Mouse (Mus musculus) heart, embryonic 11.5 days (tissue): Measurements from ENCODE around the gene Nrde2. TPM values are rescaled to one million over a fixed set of nuclear protein-coding genes. Genes with fewer than 3 reads are reported as not detected.

ENCODE experiments used
- ATAC-seq: fragments of 200-750 bp; cut with Nextera tagmentation; replicated peaks from 2 replicates; pipeline ENCODE4 v1.8.0; 2017; ENCODE audit warnings: moderate library complexity; ENCODE audit not compliant: insufficient number of reproducible peaks, low FRiP score, low TSS enrichment
- H3K27ac ChIP-seq: fragments of 300-500 bp; sonication (generic); 2 replicates; pipeline ENCODE4 v1.5.1; 2014; ENCODE audit warnings: mild to moderate bottlenecking, low read depth, low read length
- H3K27me3 ChIP-seq: fragments of 300-500 bp; sonication (generic); 2 replicates; pipeline ENCODE4 v1.6.1; 2014; ENCODE audit warnings: mild to moderate bottlenecking, low read length, mixed read lengths; ENCODE audit not compliant: control insufficient read depth, insufficient read depth
- H3K36me3 ChIP-seq: fragments of 300-500 bp; sonication (generic); 2 replicates; pipeline ENCODE4 v1.6.1; 2014; ENCODE audit warnings: mild to moderate bottlenecking, low read length, moderate library complexity, mixed read lengths; ENCODE audit not compliant: control insufficient read depth, insufficient read depth
- H3K4me1 ChIP-seq: fragments of 300-500 bp; sonication (generic); 2 replicates; pipeline ENCODE4 v1.6.1; 2014; ENCODE audit warnings: low read length; ENCODE audit not compliant: control insufficient read depth, insufficient read depth
- H3K4me2 ChIP-seq: fragments of 300-500 bp; sonication (generic); 2 replicates; pipeline ENCODE4 v1.6.1; 2014; ENCODE audit warnings: mild to moderate bottlenecking, moderate library complexity
- H3K4me3 ChIP-seq: fragments of 300-500 bp; sonication (generic); 2 replicates; pipeline ENCODE4 v1.5.1; 2014; ENCODE audit warnings: low read depth, low read length
- H3K9ac ChIP-seq: fragments of 300-500 bp; sonication (generic); 2 replicates; pipeline ENCODE4 v1.6.1; 2014; ENCODE audit warnings: mild to moderate bottlenecking, low read depth, low read length, moderate library complexity
- H3K9me3 ChIP-seq: fragments of 300-500 bp; sonication (generic); replicated peaks from 2 replicates; pipeline ENCODE4 v1.6.1; 2016; ENCODE audit warnings: low read length; ENCODE audit not compliant: control insufficient read depth
- WGBS: fragments of 180-500 bp; shearing (Covaris S2); extraction: QIAGEN DNeasy Blood & Tissue Kit; methylation state at CpG from one replicate; pipeline ENCODE4 v1.1.7; 2014; ENCODE audit not compliant: insufficient replicate concordance; 5-methylcytosine and 5-hydroxymethylcytosine counted together
- polyA plus RNA-seq: library from polyadenylated mRNA; unstranded; fragments of >200 nt; fragmentation: Nextera tagmentation; extraction: Ambion mirVana; gene quantifications from 2 replicates; pipeline ENCODE4 v1.2.1, GENCODE M21; 2014

The Nrde2 gene
- polyA plus RNA-seq, 1 experiment from 2014 or later = 6.2 TPM

DNA sequence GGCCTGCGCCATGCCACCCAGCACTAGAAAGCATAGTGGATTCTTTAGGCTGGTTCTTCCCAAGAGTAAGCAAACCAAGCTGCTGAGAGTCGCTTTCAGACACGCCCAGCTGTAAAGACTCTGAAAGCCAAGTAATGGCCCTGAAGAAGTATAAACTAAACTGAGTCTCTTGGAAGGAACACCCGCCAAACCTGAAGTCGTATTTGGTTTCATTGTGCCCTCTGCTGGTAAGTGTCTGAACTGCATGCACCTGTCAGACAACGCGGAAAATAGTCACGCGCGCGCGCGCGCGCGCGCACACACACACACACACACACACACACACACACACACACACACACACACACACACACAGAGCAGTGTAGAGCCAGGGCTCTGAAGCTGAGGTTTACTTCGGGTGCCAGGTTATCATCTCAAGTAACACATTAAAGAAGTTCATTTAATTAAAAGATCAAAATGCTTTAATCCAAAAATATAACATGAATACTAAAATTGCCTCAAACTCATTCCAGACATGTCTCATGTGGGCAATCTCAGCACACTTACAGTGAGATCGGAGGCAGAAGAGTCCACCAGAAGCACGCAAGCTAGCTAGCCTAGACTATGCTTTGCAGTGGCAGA lies 53.1 kb downstream of the Nrde2 start:
- Histone ChIP-seq H3K9ac (no peak overlapping the region), H3K4me2 (peak overlapping the region; percentile 36; the same call in 1 of the 2 replicates), H3K9me3 (no peaks in the 10 kb centered on the region), H3K4me3 (no peak overlapping the region), H3K27ac (no peak overlapping the region), H3K4me1 (peaks cover 6% of the 10 kb centered on the region), H3K27me3 (no peaks in the 10 kb centered on the region), H3K36me3 (no peaks in the 10 kb centered on the region)
- no peak for ATAC-seq
- WGBS = 12% methylated on average over 20 of the region's 20 CpGs

DNA sequence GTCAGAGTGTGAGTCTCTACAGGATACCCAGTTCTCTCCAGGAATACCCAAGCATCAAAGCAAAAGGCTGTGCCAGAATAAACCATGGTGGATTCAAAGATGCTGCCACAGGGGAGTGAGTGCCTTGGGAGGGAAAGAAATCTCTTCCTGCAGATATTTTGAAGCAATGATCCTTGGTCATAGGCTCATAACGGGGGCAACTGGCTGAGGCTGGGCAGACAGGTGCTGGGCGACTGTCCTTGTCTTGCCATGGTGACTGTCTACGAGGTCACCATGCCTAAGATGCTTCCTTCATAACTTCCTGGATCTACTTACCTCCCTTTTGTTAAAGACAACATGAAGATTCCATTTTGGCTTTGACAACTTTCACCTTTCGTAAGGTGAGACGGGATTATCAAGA lies 54.9 kb downstream of the Nrde2 start:
- WGBS = 83% methylated on average over 5 of the region's 5 CpGs
- no peak overlapping the region for H3K4me2 ChIP-seq
- no peaks in the 10 kb centered on the region for H3K4me1 ChIP-seq
- no peaks in the 10 kb centered on the region for H3K27me3 ChIP-seq
- no peak overlapping the region for H3K9ac ChIP-seq
- H3K9me3 ChIP-seq = no peaks in the 10 kb centered on the region
- H3K36me3 ChIP-seq = no peaks in the 10 kb centered on the region
- ATAC-seq = no peak
- no peak overlapping the region for H3K27ac ChIP-seq
- no peak overlapping the region for H3K4me3 ChIP-seq

DNA sequence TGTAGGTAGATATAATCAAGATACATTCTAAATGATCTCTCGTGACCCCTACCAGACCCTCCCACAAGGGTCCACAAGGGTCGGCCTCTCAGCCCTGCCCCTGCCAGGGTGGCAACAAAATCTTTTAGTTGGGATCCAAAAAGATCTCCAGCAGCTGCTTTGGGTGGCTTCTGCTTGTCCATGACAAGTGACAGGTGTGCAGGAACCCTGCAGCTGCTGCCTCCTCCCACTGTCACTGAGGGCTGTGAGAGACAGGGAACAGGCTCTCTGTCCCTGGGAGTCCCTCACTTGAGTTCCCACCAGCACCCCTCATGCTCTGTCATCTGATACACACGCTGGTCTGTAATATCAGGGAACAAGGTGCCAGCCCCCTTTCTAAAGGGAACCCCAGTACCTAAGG lies 57.8 kb downstream of the Nrde2 start:
- WGBS = 65% methylated on average over 3 of the region's 3 CpGs
- Histone ChIP-seq H3K9me3 (no peaks in the 10 kb centered on the region), H3K27me3 (no peaks in the 10 kb centered on the region), H3K36me3 (no peaks in the 10 kb centered on the region), H3K4me3 (no peak overlapping the region), H3K9ac (no peak overlapping the region), H3K4me2 (no peak overlapping the region), H3K27ac (no peak overlapping the region), H3K4me1 (no peaks in the 10 kb centered on the region)
- no peak for ATAC-seq

DNA sequence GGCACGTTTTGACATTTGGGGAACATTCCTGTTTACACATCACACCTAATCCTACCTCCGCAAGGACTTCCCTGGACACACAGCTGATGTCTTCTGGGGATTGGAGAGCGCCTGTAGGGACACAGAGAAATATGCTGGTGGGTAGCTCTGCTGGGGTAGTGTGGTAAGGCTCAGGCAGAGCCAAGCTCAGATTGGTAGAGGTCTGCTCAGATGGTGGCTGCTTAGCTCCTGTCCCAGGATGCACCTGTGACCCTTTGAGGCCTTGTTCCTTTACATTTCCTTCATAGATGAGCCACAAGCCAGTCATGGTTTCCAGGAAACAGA lies 58.8 kb downstream of the Nrde2 start:
- no peaks in the 10 kb centered on the region for H3K36me3 ChIP-seq
- ATAC-seq = no peak
- no peaks in the 10 kb centered on the region for H3K27me3 ChIP-seq
- H3K4me2 ChIP-seq = no peak overlapping the region
- WGBS = 60% methylated on average over 3 of the region's 3 CpGs
- no peaks in the 10 kb centered on the region for H3K9me3 ChIP-seq
- no peak overlapping the region for H3K9ac ChIP-seq
- no peaks in the 10 kb centered on the region for H3K4me1 ChIP-seq
- no peak overlapping the region for H3K4me3 ChIP-seq
- no peak overlapping the region for H3K27ac ChIP-seq

DNA sequence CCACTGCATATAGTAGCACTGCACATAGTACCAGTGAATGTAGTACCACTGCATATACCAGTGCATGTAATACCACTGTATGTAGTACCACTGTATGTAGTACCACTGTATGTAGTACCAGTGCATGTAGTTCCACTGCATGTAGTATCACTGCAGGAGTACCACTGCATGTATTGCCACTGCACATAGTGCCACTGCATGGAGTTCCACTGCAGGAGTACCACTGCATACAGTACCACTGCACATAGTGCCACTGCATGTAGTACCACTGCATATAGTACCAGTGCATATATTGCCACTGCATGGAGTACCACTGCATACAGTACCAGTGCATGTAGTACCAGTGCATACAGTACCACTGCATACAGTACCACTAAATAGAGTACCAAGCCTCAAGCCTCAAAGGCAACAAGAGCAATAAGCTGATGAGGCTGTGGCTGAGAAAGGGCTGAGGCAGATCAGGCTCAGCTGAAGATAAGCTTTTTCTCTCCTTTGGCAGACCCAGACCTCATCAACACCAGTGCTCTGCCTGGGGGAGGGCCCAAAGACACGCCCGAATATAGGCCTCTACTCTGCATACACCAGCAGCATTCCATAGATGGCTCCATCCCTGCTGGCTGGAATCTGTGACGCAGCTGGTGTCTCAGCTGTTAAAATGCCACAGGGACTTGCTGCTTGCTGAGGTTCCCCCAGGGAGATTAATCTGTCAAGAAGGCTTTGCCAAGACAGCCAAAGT lies 59.3 kb downstream of the Nrde2 start:
- H3K4me3 ChIP-seq = no peak overlapping the region
- no peaks in the 10 kb centered on the region for H3K9me3 ChIP-seq
- WGBS = 39% methylated on average over 3 of the region's 3 CpGs
- no peaks in the 10 kb centered on the region for H3K36me3 ChIP-seq
- no peak overlapping the region for H3K9ac ChIP-seq
- H3K27ac ChIP-seq = no peak overlapping the region
- no peak overlapping the region for H3K4me2 ChIP-seq
- no peaks in the 10 kb centered on the region for H3K4me1 ChIP-seq
- ATAC-seq = no peak; the same call in 1 of the 2 replicates
- H3K27me3 ChIP-seq = no peaks in the 10 kb centered on the region

DNA sequence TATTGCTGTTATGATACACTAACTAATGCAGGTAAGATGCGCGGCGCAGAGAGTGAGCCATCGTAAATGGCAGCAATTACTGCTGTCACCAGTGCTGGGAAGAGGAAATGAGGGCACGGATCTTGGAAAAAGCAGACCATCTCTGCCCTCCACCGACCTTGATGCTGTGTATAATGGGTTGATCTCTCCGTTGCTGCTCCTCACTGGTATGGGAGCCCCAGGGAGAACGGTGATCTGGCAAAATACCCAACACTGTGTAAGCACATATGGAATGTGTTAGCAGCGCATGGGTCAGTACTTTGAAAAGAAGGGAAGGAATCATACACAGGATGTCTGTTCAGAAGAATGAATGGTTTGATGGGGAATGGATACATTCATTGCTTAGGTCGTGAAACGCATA lies 66.4 kb downstream of the Nrde2 start:
- no peaks in the 10 kb centered on the region for H3K9me3 ChIP-seq
- no peak for ATAC-seq
- no peak overlapping the region for H3K9ac ChIP-seq
- no peak overlapping the region for H3K27ac ChIP-seq
- H3K4me1 ChIP-seq = no peaks in the 10 kb centered on the region
- no peaks in the 10 kb centered on the region for H3K36me3 ChIP-seq
- H3K27me3 ChIP-seq = no peaks in the 10 kb centered on the region
- 82% methylated on average over 11 of the region's 11 CpGs for WGBS
- H3K4me3 ChIP-seq = no peak overlapping the region
- H3K4me2 ChIP-seq = no peak overlapping the region

DNA sequence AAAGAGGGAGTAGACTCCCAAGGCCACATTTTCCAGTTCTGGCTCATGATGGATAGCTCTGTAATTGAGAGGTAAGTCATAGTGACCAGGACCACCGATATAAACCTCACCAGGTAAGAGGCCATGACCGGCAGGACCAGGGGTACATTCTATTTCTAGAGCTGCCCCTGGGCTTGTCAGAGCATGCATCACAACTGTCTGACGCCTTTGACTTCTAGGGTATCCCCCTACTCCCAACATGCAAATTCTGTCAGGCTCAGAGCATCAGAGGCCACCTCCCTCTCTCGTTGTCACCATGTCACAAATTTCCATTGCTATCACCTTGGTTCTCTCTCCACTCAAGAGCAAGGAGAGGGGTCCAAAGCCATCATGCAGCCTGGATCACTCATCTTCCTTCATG lies 68.7 kb downstream of the Nrde2 start:
- ATAC-seq = no peak
- no peak overlapping the region for H3K27ac ChIP-seq
- no peak overlapping the region for H3K4me3 ChIP-seq
- H3K27me3 ChIP-seq = no peaks in the 10 kb centered on the region
- 72% methylated on average over 4 of the region's 4 CpGs for WGBS
- H3K9me3 ChIP-seq = no peaks in the 10 kb centered on the region
- H3K9ac ChIP-seq = no peak overlapping the region
- H3K4me1 ChIP-seq = no peaks in the 10 kb centered on the region
- no peaks in the 10 kb centered on the region for H3K36me3 ChIP-seq
- no peak overlapping the region for H3K4me2 ChIP-seq

DNA sequence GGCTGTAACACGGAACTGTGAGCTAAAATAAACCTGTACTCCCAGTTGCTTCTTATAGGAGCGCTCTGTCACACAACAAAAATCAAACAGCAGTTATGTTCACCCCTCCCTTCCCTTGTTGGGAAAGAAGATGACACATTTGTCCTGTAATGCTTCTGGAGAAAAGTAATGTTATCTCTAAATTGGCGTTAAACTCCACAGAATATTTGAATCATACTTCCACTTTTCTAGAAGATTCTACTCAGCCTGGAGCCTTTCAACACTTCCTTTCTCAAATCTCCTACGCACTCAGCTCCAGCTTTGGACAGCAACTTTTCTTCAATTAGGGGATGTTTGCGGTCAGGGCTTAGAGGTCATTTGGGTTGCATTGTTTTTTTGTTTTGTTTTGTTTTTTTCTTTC lies 70.2 kb downstream of the Nrde2 start:
- Histone ChIP-seq H3K27me3 (no peaks in the 10 kb centered on the region), H3K9ac (no peak overlapping the region), H3K9me3 (no peaks in the 10 kb centered on the region), H3K27ac (no peak overlapping the region), H3K4me3 (no peak overlapping the region), H3K4me2 (no peak overlapping the region), H3K36me3 (no peaks in the 10 kb centered on the region), H3K4me1 (no peaks in the 10 kb centered on the region)
- WGBS = 81% methylated on average over 5 of the region's 5 CpGs
- ATAC-seq = no peak

DNA sequence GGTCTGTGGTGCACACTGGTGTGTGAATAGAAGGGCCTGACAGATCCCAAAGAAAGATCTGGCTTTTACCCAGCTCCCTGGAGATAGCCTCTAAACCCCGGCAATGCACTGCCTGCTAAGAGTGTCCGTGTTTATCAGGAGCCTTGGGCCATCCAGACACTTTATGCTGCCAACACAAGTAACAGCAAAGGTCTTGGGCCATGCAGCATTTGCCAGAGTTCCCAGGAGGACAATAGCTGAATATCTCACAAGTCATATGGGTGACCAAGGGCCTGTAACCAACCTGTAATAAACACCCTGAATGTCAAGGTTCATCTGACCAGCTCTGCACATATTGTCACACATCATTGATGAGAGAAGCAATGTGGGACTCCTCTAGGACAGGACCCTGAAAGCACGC lies 71.4 kb downstream of the Nrde2 start:
- no peaks in the 10 kb centered on the region for H3K36me3 ChIP-seq
- WGBS = 67% methylated on average over 3 of the region's 3 CpGs
- H3K27me3 ChIP-seq = no peaks in the 10 kb centered on the region
- no peak overlapping the region for H3K4me3 ChIP-seq
- ATAC-seq = no peak
- H3K4me2 ChIP-seq = no peak overlapping the region
- no peaks in the 10 kb centered on the region for H3K4me1 ChIP-seq
- no peaks in the 10 kb centered on the region for H3K9me3 ChIP-seq
- no peak overlapping the region for H3K27ac ChIP-seq
- H3K9ac ChIP-seq = no peak overlapping the region
